In the genomic region with DNA sequence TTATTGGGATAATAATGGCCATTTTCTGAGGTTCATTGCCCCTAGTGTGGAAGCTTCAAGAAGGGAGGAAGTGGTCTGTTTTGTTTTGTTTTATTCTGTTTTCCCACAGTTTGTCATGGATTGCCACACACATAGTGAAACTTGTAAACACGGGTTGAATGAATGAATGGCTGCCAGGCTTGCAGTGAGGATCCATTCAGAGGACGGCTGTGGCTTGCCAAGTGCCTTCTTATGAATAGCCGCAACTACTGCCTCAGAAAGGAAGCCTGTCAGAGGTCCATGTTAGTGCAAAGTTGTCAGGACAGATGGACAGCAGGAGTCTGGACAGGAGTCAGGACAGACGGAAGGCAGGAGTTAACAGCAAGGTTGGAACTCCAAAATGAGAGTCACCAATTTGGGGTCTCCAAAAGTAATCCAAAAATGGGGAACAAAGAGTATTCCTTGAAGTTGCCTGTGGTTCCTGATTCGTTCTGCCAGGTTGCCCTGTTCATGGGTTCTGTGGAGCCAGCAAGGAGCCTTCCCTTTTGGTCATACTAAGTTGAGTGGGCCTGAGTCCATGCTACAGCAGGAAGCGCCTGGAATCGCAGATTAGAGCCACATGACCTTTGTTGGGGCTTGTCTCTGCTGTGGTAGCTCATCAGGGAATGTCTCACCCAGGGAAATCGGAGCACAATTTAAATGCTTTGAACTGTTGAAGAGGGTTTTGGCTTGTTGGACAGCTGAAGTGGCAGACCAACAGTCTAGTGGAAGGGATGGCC, we compare ENCODE assay signal across 13 mouse cellular contexts. TPM values are rescaled to one million over a fixed set of nuclear protein-coding genes. Genes with fewer than 3 reads are reported as not detected.
DNase-seq lines count a peak whose midpoint lies in the region; ATAC-seq and TF ChIP-seq lines count a peak whose summit lies in the region.
"Had no signal": no experiment of that assay in that cellular context is flagged by ENCODE, and none has a peak within 500 bp of the region (broad histone marks: within the 10 kb centered on the region; RNA-seq: fewer than 3 reads in every experiment).

No protein-coding gene starts in this region.

- 0 out of 2 replicates have a peak, but pooled peaks cover 4% of the 10 kb centered on the region for H3K9me3 ChIP-seq in heart, embryonic 12.5 days (replicated peaks)
- H3K9me3 ChIP-seq: midbrain, embryonic 12.5 days had no signal

- TF ChIP-seq POLR2A in heart, adult 2 months (IDR thresholded peaks at IDR 0.05; ENCODE audit: insufficient read depth, low read depth, low read length), result no peak

- peaks cover 13% of the 10 kb centered on the region for H3K4me1 ChIP-seq in heart, adult 2 months (ENCODE audit: control insufficient read depth, insufficient read depth, low read length)
- peaks cover 66% of the 10 kb centered on the region for H3K4me1 ChIP-seq in heart, embryonic 12.5 days (replicated peaks)

- H3K79me2 ChIP-seq in heart, adult 2 months (replicated peaks; ENCODE audit: control insufficient read depth, insufficient read depth, low read length), result no peaks in the 10 kb centered on the region

- no peak for TF ChIP-seq EP300 in heart, adult 2 months (IDR thresholded peaks at IDR 0.05; ENCODE audit: insufficient read depth, low read depth, low read length)

- DNase-seq in heart, adult 2 months, result peak; percentile 31 to 52
- DNase-seq in heart, postnatal 4 days, result no peak
- peak; percentile 62 to 66 for DNase-seq in right cerebral cortex, postnatal 10 days (ENCODE audit: low spot score in 2 of 2)
- no peak for DNase-seq in right cerebral cortex, postnatal 25 days
- no peak for DNase-seq in right cerebral cortex, adult 2 months (ENCODE audit: low spot score in 2 of 2)
- no peak for DNase-seq in urinary bladder, postnatal 10 days (ENCODE audit: low spot score)
- DNase-seq: kidney, postnatal 4 days had no signal

- ATAC-seq in heart, embryonic 12.5 days (ENCODE audit: insufficient number of reproducible peaks, low FRiP score), result no peak
- no peak for ATAC-seq in erythroid progenitor cell, adult 5-6 weeks (replicated peaks; ENCODE audit: low FRiP score, poor library complexity, severe bottlenecking)
- ATAC-seq: CD4-positive, CD25-positive, alpha-beta regulatory T cell, adult 4 months had no signal

- H3K4me2 ChIP-seq in heart, embryonic 12.5 days, result no peak overlapping the region
- H3K4me2 ChIP-seq: liver, embryonic 11.5 days; midbrain, embryonic 12.5 days had no signal

- intact Hi-C loops in heart, adult 2 months (cut with DNase I), result loop anchor here (5.0 kb wide), 1 partner anchor 37 kb away; a partner anchor contains a TSS

- TF ChIP-seq CTCF in heart, adult 2 months (IDR thresholded peaks at IDR 0.05), result no peak

- no peak overlapping the region for H3K4me3 ChIP-seq in heart, adult 2 months
- H3K4me3 ChIP-seq in heart, embryonic 12.5 days, result no peak overlapping the region
- H3K4me3 ChIP-seq: midbrain, embryonic 12.5 days had no signal

- no peaks in the 10 kb centered on the region for H3K27me3 ChIP-seq in heart, adult 2 months (ENCODE audit: control insufficient read depth, insufficient read depth, low read length)
- H3K27me3 ChIP-seq in heart, embryonic 12.5 days (replicated peaks), result no peaks in the 10 kb centered on the region
- H3K27me3 ChIP-seq: midbrain, embryonic 12.5 days had no signal

- no peak overlapping the region for H3K9ac ChIP-seq in heart, adult 2 months (ENCODE audit: low read depth, low read length)
- H3K9ac ChIP-seq in heart, embryonic 12.5 days, result no peak overlapping the region
- H3K9ac ChIP-seq: midbrain, embryonic 12.5 days had no signal

- H3K27ac ChIP-seq in heart, adult 2 months, result peak overlapping the region; percentile 49
- peak overlapping the region; percentile 42 for H3K27ac ChIP-seq in heart, embryonic 12.5 days (ENCODE audit: poor library complexity, severe bottlenecking)
- H3K27ac ChIP-seq: midbrain, embryonic 12.5 days had no signal

- peaks cover 1% of the 10 kb centered on the region; the same call in 1 of the 2 replicates for H3K36me3 ChIP-seq in heart, adult 2 months (ENCODE audit: control insufficient read depth, insufficient read depth, low read length)
- no peaks in the 10 kb centered on the region for H3K36me3 ChIP-seq in heart, embryonic 12.5 days
- H3K36me3 ChIP-seq: midbrain, embryonic 12.5 days had no signal

- WGBS in heart, adult 2 months, result 25% methylated on average over 8 of the region's 8 CpGs
- 64% methylated on average over 8 of the region's 8 CpGs for WGBS in heart, embryonic 12.5 days

RNA-seq across cellular contexts. Expression of a gene that starts 34.5 kb away (rescaled TPM):
- total RNA-seq in heart, adult 2 months (2021), result 10 to 100 TPM; 26.3 to 47.2 TPM
- 12.2 and 14.0 TPM in 2 replicates for polyA plus RNA-seq in heart, adult 2 months (2012; rRNA removed)
- total RNA-seq in heart, postnatal 4 days (2021), result 10 to 100 TPM; 15.2 to 15.9 TPM
- 4.8 and 4.9 TPM in 2 replicates for polyA plus RNA-seq in heart, embryonic 12.5 days (2016; fragmentation: Nextera tagmentation; extraction: Ambion mirVana)
- total RNA-seq in erythroid progenitor cell, adult 5-6 weeks (2015; ENCODE audit: low replicate concordance), result not detected in 2 replicates
- not detected in 2 replicates for total RNA-seq in erythroid progenitor cell, adult 5-6 weeks (2017; ENCODE audit: low replicate concordance)
- total RNA-seq: granulocyte monocyte progenitor cell, adult 5-6 weeks had no signal
- polyA plus RNA-seq: CD4-positive, CD25-positive, alpha-beta regulatory T cell, adult 4 months had no signal

Comparison
In these comparisons a context has a peak if more than half of its experiments do, and no peak if none do; other contexts are left out.
1. DNase-seq: peak in heart, adult 2 months (2 of 2) and right cerebral cortex, postnatal 10 days (2 of 2); none in heart, postnatal 4 days (single experiment), right cerebral cortex, postnatal 25 days (single experiment), right cerebral cortex, adult 2 months (0 of 2) and urinary bladder, postnatal 10 days (single experiment).
2. RNA of a gene that starts 34.5 kb away (total RNA-seq): 26.3 to 47.2 TPM in heart, adult 2 months and 15.2 to 15.9 TPM in heart, postnatal 4 days; not detected in erythroid progenitor cell, adult 5-6 weeks; every median in the first group is over 10 times any median in the second.